Mouse (Mus musculus): ENCODE results near the gene Il22ra2. TPM values are rescaled to one million over a fixed set of nuclear protein-coding genes. Genes with fewer than 3 reads are reported as not detected.

The Il22ra2 gene
- polyA plus RNA-seq, 1 experiment from 2014 or later = not detected

- Histone ChIP-seq H3K9ac (ENCODE audit: low read length) (no peak overlapping the region), H3K4me3 (ENCODE audit: low read depth, low read length) (no peak overlapping the region), H3K27me3 (ENCODE audit: control insufficient read depth, insufficient read depth, low read length) (no peaks in the 10 kb centered on the region), H3K4me2 (replicated peaks; ENCODE audit: low read depth) (no peak overlapping the region), H3K4me1 (replicated peaks; ENCODE audit: control insufficient read depth, insufficient read depth) (no peaks in the 10 kb centered on the region), H3K36me3 (ENCODE audit: control insufficient read depth, insufficient read depth, low read length) (no peaks in the 10 kb centered on the region), H3K27ac (replicated peaks) (no peak overlapping the region), H3K9me3 (ENCODE audit: control insufficient read depth, low read length) (no peaks in the 10 kb centered on the region)
- TF ChIP-seq EP300 (optimal IDR thresholded peaks at IDR 0.05) = peak; percentile 89
- no peak for TF ChIP-seq CTCF (IDR thresholded peaks at IDR 0.05; ENCODE audit: low read depth)
- DNase-seq (ENCODE audit: low spot score) (no peak), ATAC-seq (ENCODE audit: low FRiP score, low TSS enrichment) (peak; percentile 53; the same call in 1 of the 2 replicates)
- WGBS = 58% methylated on average over 4 of the region's 4 CpGs
Measured at GRCm38 (mm10) chr10:19627748-19628147, 6.0 kb downstream of the Il22ra2 start.

- Histone ChIP-seq H3K9me3 (ENCODE audit: control insufficient read depth, low read length) (no peaks in the 10 kb centered on the region), H3K9ac (ENCODE audit: low read length) (no peak overlapping the region), H3K27ac (replicated peaks) (no peak overlapping the region), H3K4me3 (ENCODE audit: low read depth, low read length) (no peak overlapping the region), H3K4me2 (replicated peaks; ENCODE audit: low read depth) (0 out of 2 replicates have a peak overlapping the region, but pooled peaks have one; percentile 19), H3K36me3 (ENCODE audit: control insufficient read depth, insufficient read depth, low read length) (no peaks in the 10 kb centered on the region), H3K4me1 (replicated peaks; ENCODE audit: control insufficient read depth, insufficient read depth) (no peaks in the 10 kb centered on the region), H3K27me3 (ENCODE audit: control insufficient read depth, insufficient read depth, low read length) (no peaks in the 10 kb centered on the region)
- TF ChIP-seq EP300 (optimal IDR thresholded peaks at IDR 0.05) = no peak
- no peak for TF ChIP-seq CTCF (IDR thresholded peaks at IDR 0.05; ENCODE audit: low read depth)
- 24% methylated on average over 13 of the region's 13 CpGs for WGBS
- DNase-seq (ENCODE audit: low spot score) (no peak), ATAC-seq (ENCODE audit: low FRiP score, low TSS enrichment) (peak; percentile 47)
Measured at GRCm38 (mm10) chr10:19631616-19632195, 9.9 kb downstream of the Il22ra2 start.

- peak; percentile 70 for ATAC-seq (ENCODE audit: low FRiP score, low TSS enrichment)
- no peak overlapping the region for H3K4me2 ChIP-seq (replicated peaks; ENCODE audit: low read depth)
- no peaks in the 10 kb centered on the region for H3K4me1 ChIP-seq (replicated peaks; ENCODE audit: control insufficient read depth, insufficient read depth)
- H3K36me3 ChIP-seq (ENCODE audit: control insufficient read depth, insufficient read depth, low read length) = no peaks in the 10 kb centered on the region
- DNase-seq (ENCODE audit: low spot score) = no peak
- no peak overlapping the region for H3K4me3 ChIP-seq (ENCODE audit: low read depth, low read length)
- no peak overlapping the region for H3K9ac ChIP-seq (ENCODE audit: low read length)
- WGBS = 76% methylated on average over 5 of the region's 5 CpGs
- H3K9me3 ChIP-seq (ENCODE audit: control insufficient read depth, low read length) = no peaks in the 10 kb centered on the region
- no peak overlapping the region for H3K27ac ChIP-seq (replicated peaks)
- no peaks in the 10 kb centered on the region for H3K27me3 ChIP-seq (ENCODE audit: control insufficient read depth, insufficient read depth, low read length)
- peak; percentile 36 for TF ChIP-seq EP300 (optimal IDR thresholded peaks at IDR 0.05)
- no peak for TF ChIP-seq CTCF (IDR thresholded peaks at IDR 0.05; ENCODE audit: low read depth)
Measured at GRCm38 (mm10) chr10:19638851-19639250, 17.1 kb downstream of the Il22ra2 start.

- Histone ChIP-seq H3K4me1 (replicated peaks; ENCODE audit: control insufficient read depth, insufficient read depth) (no peaks in the 10 kb centered on the region), H3K9ac (ENCODE audit: low read length) (no peak overlapping the region), H3K36me3 (ENCODE audit: control insufficient read depth, insufficient read depth, low read length) (no peaks in the 10 kb centered on the region), H3K27ac (replicated peaks) (no peak overlapping the region), H3K4me3 (ENCODE audit: low read depth, low read length) (no peak overlapping the region), H3K27me3 (ENCODE audit: control insufficient read depth, insufficient read depth, low read length) (no peaks in the 10 kb centered on the region), H3K9me3 (ENCODE audit: control insufficient read depth, low read length) (no peaks in the 10 kb centered on the region), H3K4me2 (replicated peaks; ENCODE audit: low read depth) (no peak overlapping the region)
- DNase-seq (ENCODE audit: low spot score) = no peak
- 97% methylated on average over 1 of the region's 1 CpGs for WGBS
- no peak for TF ChIP-seq EP300 (optimal IDR thresholded peaks at IDR 0.05)
- no peak for TF ChIP-seq CTCF (IDR thresholded peaks at IDR 0.05; ENCODE audit: low read depth)
- ATAC-seq (ENCODE audit: low FRiP score, low TSS enrichment) = peak; percentile 80
Measured at GRCm38 (mm10) chr10:19639630-19640029, 17.8 kb downstream of the Il22ra2 start.

- DNase-seq (ENCODE audit: low spot score) (no peak), ATAC-seq (ENCODE audit: low FRiP score, low TSS enrichment) (no peak)
- H3K36me3 ChIP-seq (ENCODE audit: control insufficient read depth, insufficient read depth, low read length) = no peaks in the 10 kb centered on the region
- H3K4me2 ChIP-seq (replicated peaks; ENCODE audit: low read depth) = no peak overlapping the region
- no peaks in the 10 kb centered on the region for H3K4me1 ChIP-seq (replicated peaks; ENCODE audit: control insufficient read depth, insufficient read depth)
- no peak overlapping the region for H3K9ac ChIP-seq (ENCODE audit: low read length)
- H3K27me3 ChIP-seq (ENCODE audit: control insufficient read depth, insufficient read depth, low read length) = no peaks in the 10 kb centered on the region
- no peak overlapping the region for H3K27ac ChIP-seq (replicated peaks)
- 78% methylated on average over 2 of the region's 2 CpGs for WGBS
- TF ChIP-seq CTCF (IDR thresholded peaks at IDR 0.05; ENCODE audit: low read depth) (no peak), EP300 (optimal IDR thresholded peaks at IDR 0.05) (no peak)
- H3K9me3 ChIP-seq (ENCODE audit: control insufficient read depth, low read length) = no peaks in the 10 kb centered on the region
- H3K4me3 ChIP-seq (ENCODE audit: low read depth, low read length) = no peak overlapping the region
Measured at GRCm38 (mm10) chr10:19645119-19645518, 23.3 kb downstream of the Il22ra2 start.

GRCm38 (mm10) chr10:19657426-19657825 is 35.6 kb downstream of the Il22ra2 start:
- no peak for TF ChIP-seq CTCF (IDR thresholded peaks at IDR 0.05; ENCODE audit: low read depth)
- no peak for TF ChIP-seq EP300 (optimal IDR thresholded peaks at IDR 0.05)
- Histone ChIP-seq H3K9me3 (ENCODE audit: control insufficient read depth, low read length) (no peaks in the 10 kb centered on the region), H3K4me3 (ENCODE audit: low read depth, low read length) (no peak overlapping the region), H3K4me2 (replicated peaks; ENCODE audit: low read depth) (no peak overlapping the region), H3K36me3 (ENCODE audit: control insufficient read depth, insufficient read depth, low read length) (no peaks in the 10 kb centered on the region), H3K9ac (ENCODE audit: low read length) (no peak overlapping the region), H3K27me3 (ENCODE audit: control insufficient read depth, insufficient read depth, low read length) (no peaks in the 10 kb centered on the region), H3K27ac (replicated peaks) (no peak overlapping the region), H3K4me1 (replicated peaks; ENCODE audit: control insufficient read depth, insufficient read depth) (no peaks in the 10 kb centered on the region)
- ATAC-seq (ENCODE audit: low FRiP score, low TSS enrichment) = no peak
- DNase-seq (ENCODE audit: low spot score) = no peak
- WGBS = 84% methylated on average over 9 of the region's 9 CpGs

All from stomach, postnatal 0 days (tissue).